ENCODE assay signal across 9 mouse cellular contexts in the genomic region with DNA sequence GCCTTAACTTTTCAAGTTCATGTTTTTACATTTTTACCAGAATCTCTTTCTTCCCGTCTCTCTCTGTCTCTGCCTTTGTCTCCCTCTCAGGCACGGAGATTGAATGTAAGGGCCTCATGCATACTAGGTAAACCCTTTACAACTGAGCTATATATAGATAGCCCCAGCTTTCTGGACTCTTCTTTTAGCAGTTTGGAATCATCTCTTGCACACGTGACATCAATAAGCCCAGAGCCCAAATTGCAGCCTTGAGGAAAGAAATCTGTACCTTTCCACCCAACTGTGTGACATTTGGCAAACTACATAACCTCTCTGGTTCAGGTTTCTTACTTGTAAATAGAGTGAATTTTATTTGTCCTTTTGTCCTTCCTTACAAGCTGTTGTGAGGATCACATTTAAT. TPM values are rescaled to one million over a fixed set of nuclear protein-coding genes. Genes with fewer than 3 reads are reported as not detected.
DNase-seq lines count a peak whose midpoint lies in the region; ATAC-seq and TF ChIP-seq lines count a peak whose summit lies in the region.
"Had no signal": no experiment of that assay in that cellular context is flagged by ENCODE, and none has a peak within 500 bp of the region (broad histone marks: within the 10 kb centered on the region; RNA-seq: fewer than 3 reads in every experiment).

No protein-coding gene starts in this region.

- H3K9me3 ChIP-seq in heart, embryonic 10.5 days, result no peaks in the 10 kb centered on the region
- no peaks in the 10 kb centered on the region for H3K9me3 ChIP-seq in CH12.LX (replicated peaks; ENCODE audit: low read length)
- H3K9me3 ChIP-seq in forebrain, embryonic 15.5 days, result no peaks in the 10 kb centered on the region
- H3K9me3 ChIP-seq in liver, embryonic 15.5 days (replicated peaks), result no peaks in the 10 kb centered on the region

- no peak for TF ChIP-seq RAD21 in CH12.LX (IDR thresholded peaks at IDR 0.05; ENCODE audit: low read depth, low read length)

- no peak for DNase-seq in heart, embryonic 10.5 days (ENCODE audit: low spot score)
- DNase-seq in heart, postnatal 36 days, result no peak
- DNase-seq in CH12.LX (ENCODE audit: extremely low read depth), result no peak
- no peak for DNase-seq in layer of hippocampus, postnatal 10 days (ENCODE audit: low spot score in 2 of 2)
- no peak for DNase-seq in spleen, adult 18-20 months
- DNase-seq in spleen, adult 12 weeks (ENCODE audit: low spot score), result no peak
- DNase-seq: cerebellum, adult 18-20 months had no signal

- peak overlapping the region; percentile 80 for H3K4me2 ChIP-seq in CH12.LX (ENCODE audit: insufficient read depth, low read depth, poor library complexity, severe bottlenecking)
- peak overlapping the region; percentile 75 for H3K4me2 ChIP-seq in forebrain, embryonic 15.5 days (replicated peaks)
- H3K4me2 ChIP-seq in liver, embryonic 15.5 days, result peak overlapping the region; percentile 91; the same call in 1 of the 2 replicates

- H3K27me3 ChIP-seq in heart, embryonic 10.5 days (ENCODE audit: insufficient read depth, poor library complexity, severe bottlenecking), result no peaks in the 10 kb centered on the region
- H3K27me3 ChIP-seq in CH12.LX (replicated peaks), result no peaks in the 10 kb centered on the region
- H3K27me3 ChIP-seq in forebrain, embryonic 15.5 days, result no peaks in the 10 kb centered on the region
- H3K27me3 ChIP-seq in liver, embryonic 15.5 days, result peaks cover 43% of the 10 kb centered on the region

- TF ChIP-seq CTCF in CH12.LX (conservative IDR thresholded peaks at IDR 0.05 in 1 of 2, IDR thresholded peaks at IDR 0.05 in 1 of 2; ENCODE audit: low read depth in 2 of 2, low read length in 2 of 2), result no peak

- in situ Hi-C loops in CH12.LX (cut with MboI; ENCODE audit: low pct_ligation_motif_present, low pct_unique_long_range_greater_than_20kb, low sequenced_read_pairs), result no loop called here

- intact Hi-C loops in heart, postnatal 36 days (cut with DNase I), result no loop called here

- peak overlapping the region; percentile 88 for H3K4me3 ChIP-seq in heart, embryonic 10.5 days
- peak overlapping the region; percentile 76 to 99 (median 80) for H3K4me3 ChIP-seq in CH12.LX (replicated peaks in 1 of 3; ENCODE audit: low read depth in 2 of 3, low read length in 2 of 3, poor library complexity in 1 of 3)
- H3K4me3 ChIP-seq in forebrain, embryonic 15.5 days, result peak overlapping the region; percentile 71
- H3K4me3 ChIP-seq in liver, embryonic 15.5 days (replicated peaks), result no peak overlapping the region

- 24% methylated on average over 3 of the region's 3 CpGs for WGBS in heart, embryonic 10.5 days
- 6% methylated on average over 3 of the region's 3 CpGs for WGBS in forebrain, embryonic 15.5 days
- 45% methylated on average over 3 of the region's 3 CpGs for WGBS in liver, embryonic 15.5 days (ENCODE audit: insufficient replicate concordance)

- H3K9ac ChIP-seq in CH12.LX (ENCODE audit: insufficient read depth, low read depth), result peak overlapping the region; percentile 81
- H3K9ac ChIP-seq in forebrain, embryonic 15.5 days (replicated peaks), result peak overlapping the region; percentile 88
- H3K9ac ChIP-seq in liver, embryonic 15.5 days, result no peak overlapping the region

- TF ChIP-seq EP300 in CH12.LX (IDR thresholded peaks at IDR 0.05; ENCODE audit: low read length), result peak; percentile 24; the same call in 1 of the 2 replicates

- H3K4me1 ChIP-seq in heart, embryonic 10.5 days, result peaks cover 7% of the 10 kb centered on the region
- H3K4me1 ChIP-seq in CH12.LX (ENCODE audit: control insufficient read depth in 1 of 2, insufficient read depth in 2 of 2), result peaks cover 10 to 56% of the 10 kb centered on the region in 2 experiments
- H3K4me1 ChIP-seq in forebrain, embryonic 15.5 days, result peaks cover 29% of the 10 kb centered on the region
- peaks cover 16% of the 10 kb centered on the region for H3K4me1 ChIP-seq in liver, embryonic 15.5 days (replicated peaks)

- no peak for ATAC-seq in forebrain, embryonic 15.5 days (replicated peaks)
- ATAC-seq in liver, embryonic 15.5 days (ENCODE audit: insufficient read depth), result no peak

- H3K36me3 ChIP-seq in heart, embryonic 10.5 days, result no peaks in the 10 kb centered on the region
- no peaks in the 10 kb centered on the region for H3K36me3 ChIP-seq in CH12.LX (replicated peaks in 1 of 2; ENCODE audit: control insufficient read depth in 1 of 2, insufficient read depth in 1 of 2, low read length in 1 of 2)
- no peaks in the 10 kb centered on the region for H3K36me3 ChIP-seq in forebrain, embryonic 15.5 days
- no peaks in the 10 kb centered on the region for H3K36me3 ChIP-seq in liver, embryonic 15.5 days (replicated peaks)

- TF ChIP-seq POLR2A in CH12.LX (IDR thresholded peaks at IDR 0.05; ENCODE audit: low read depth, low read length), result no peak

- H3K27ac ChIP-seq in heart, embryonic 10.5 days, result 0 out of 2 replicates have a peak overlapping the region, but pooled peaks have one; percentile 96
- no peak overlapping the region for H3K27ac ChIP-seq in CH12.LX (ENCODE audit: insufficient read depth, low read depth)
- peak overlapping the region; percentile 97 for H3K27ac ChIP-seq in forebrain, embryonic 15.5 days (replicated peaks)
- no peak overlapping the region for H3K27ac ChIP-seq in liver, embryonic 15.5 days (replicated peaks)

- peaks cover 49% of the 10 kb centered on the region for H3K79me2 ChIP-seq in CH12.LX (replicated peaks; ENCODE audit: control insufficient read depth, extremely low read depth, insufficient read depth, poor library complexity, severe bottlenecking)

- dilution Hi-C loops in CH12.LX (cut with MboI; ENCODE audit: extremely low pct_ligation_motif_present, extremely low pct_unique_long_range_greater_than_20kb, low sequenced_read_pairs), result no loop called here

TF ChIP-seq in CH12.LX, 34 proteins besides CTCF, POLR2A, EP300 and RAD21:
- TF ChIP-seq ETS1 (conservative IDR thresholded peaks at IDR 0.05; ENCODE audit: low read depth, low read length) (no peak), MAX (IDR thresholded peaks at IDR 0.05; ENCODE audit: low read length) (peak; percentile 54; the same call in 1 of the 2 replicates), USF1 (IDR thresholded peaks at IDR 0.05; ENCODE audit: low read depth, low read length) (peak; percentile 14; the same call in 1 of the 2 replicates), MYC (IDR thresholded peaks at IDR 0.05; ENCODE audit: low read depth, low read length) (peak; percentile 30; the same call in 1 of the 2 replicates), MAFK (IDR thresholded peaks at IDR 0.05; ENCODE audit: insufficient replicate concordance, low read length) (no peak), ZNF384 (IDR thresholded peaks at IDR 0.05; ENCODE audit: low read depth, low read length) (no peak), BHLHE40 (IDR thresholded peaks at IDR 0.05; ENCODE audit: low read depth, low read length) (peak; percentile 34; the same call in 1 of the 2 replicates), USF2 (conservative IDR thresholded peaks at IDR 0.05; ENCODE audit: low read depth, low read length) (peak; percentile 41), ZKSCAN1 (IDR thresholded peaks at IDR 0.05; ENCODE audit: borderline replicate concordance, low read depth, low read length) (no peak), TBP (conservative IDR thresholded peaks at IDR 0.05; ENCODE audit: low read depth, low read length) (no peak), TCF12 (IDR thresholded peaks at IDR 0.05; ENCODE audit: low read depth, low read length) (no peak)
TF ChIP-seq in CH12.LX: peak in this region for 5.

RNA-seq across cellular contexts. Expression of a gene that starts 1.5 kb away (rescaled TPM):
- 13.6 and 15.4 TPM in 2 replicates for polyA plus RNA-seq in heart, embryonic 10.5 days (2016; fragmentation: Nextera tagmentation; extraction: Ambion mirVana)
- 10 to 100 TPM; 10.7 to 12.2 TPM for total RNA-seq in heart, postnatal 36 days (2021)
- total RNA-seq in CH12.LX (2012; rRNA removed) (66.6 and 67.8 TPM in 2 replicates), CH12.LX (2014; rRNA removed) (55.0 and 65.7 TPM in 2 replicates)
- polyA plus RNA-seq in CH12.LX (2012; ENCODE audit: insufficient read length, low read depth), result 94.6 and 107 TPM in 2 replicates
- polyA plus RNA-seq in forebrain, embryonic 15.5 days (2015; fragmentation: Nextera tagmentation; extraction: Ambion mirVana), result 33.5 and 33.6 TPM in 2 replicates
- polyA plus RNA-seq in liver, embryonic 15.5 days (2015; fragmentation: Nextera tagmentation; extraction: Ambion mirVana), result 1.4 and 1.5 TPM in 2 replicates
- total RNA-seq in layer of hippocampus, postnatal 10 days (2021), result 100 to 1,000 TPM; 200 to 212 TPM

RNA-seq across cellular contexts. Expression of a gene that starts 34.9 kb away (rescaled TPM):
- 280 and 320 TPM in 2 replicates for polyA plus RNA-seq in heart, embryonic 10.5 days (2016; fragmentation: Nextera tagmentation; extraction: Ambion mirVana)
- 100 to 1,000 TPM; 169 to 182 TPM for total RNA-seq in heart, postnatal 36 days (2021)
- total RNA-seq in CH12.LX (2012; rRNA removed), result 244 and 311 TPM in 2 replicates
- total RNA-seq in CH12.LX (2014; rRNA removed), result 194 and 233 TPM in 2 replicates
- 479 and 504 TPM in 2 replicates for polyA plus RNA-seq in CH12.LX (2012; ENCODE audit: insufficient read length, low read depth)
- polyA plus RNA-seq in forebrain, embryonic 15.5 days (2015; fragmentation: Nextera tagmentation; extraction: Ambion mirVana), result 230 and 242 TPM in 2 replicates
- polyA plus RNA-seq in liver, embryonic 15.5 days (2015; fragmentation: Nextera tagmentation; extraction: Ambion mirVana), result 87.5 and 116 TPM in 2 replicates
- 100 to 1,000 TPM; 188 to 198 TPM for total RNA-seq in layer of hippocampus, postnatal 10 days (2021)

Comparison
In these comparisons a context has a peak if more than half of its experiments do, and no peak if none do; other contexts are left out.
1. H3K27ac ChIP-seq: peak in heart, embryonic 10.5 days (single experiment) and forebrain, embryonic 15.5 days (single experiment); none in CH12.LX (single experiment) and liver, embryonic 15.5 days (single experiment).
2. Peak in every context shown above with its lines, with median percentiles within 50 percentile points of each other: H3K4me2 ChIP-seq.